Mouse (Mus musculus) central nervous system, embryonic 11.5 days (tissue): ENCODE data around the gene Gm7697. TPM values are rescaled to one million over a fixed set of nuclear protein-coding genes. Genes with fewer than 3 reads are reported as not detected.

ENCODE experiments used
- polyA plus RNA-seq: library from polyadenylated mRNA; depleted of rRNA; stranded (reverse); fragments of >200 nt; gene quantifications from 2 replicates; pipeline ENCODE4 v1.2.3, GENCODE M21; 2012; rRNA removed

Gm7697 gene
- not detected in 2 replicates for polyA plus RNA-seq

GRCm38 (mm10) chr8:69522876-69523275 is at the start of gene Gm7697:
Gm7697 (minus strand) TSS chr8:69522976.

GRCm38 (mm10) chr8:69453465-69453864 is 69.3 kb downstream of the Gm7697 start, which contains the start of gene Gm9495:
Gm9495 (minus strand) TSS chr8:69453565.

Other genes starting within 250 kb of the Gm7697 start
- gene Gm9495, start 69.4 kb downstream of the Gm7697 start, polyA plus RNA-seq: 0.02 TPM in 2 replicates
- 21.8 and 24.9 TPM in 2 replicates for gene Zfp868, start 102.6 kb upstream of the Gm7697 start, polyA plus RNA-seq
- gene Zfp964, start 131.5 kb upstream of the Gm7697 start, polyA plus RNA-seq: 1.3 and 2.7 TPM in 2 replicates
- 19.3 and 22.5 TPM in 2 replicates for gene Zfp869, start 187.7 kb upstream of the Gm7697 start, polyA plus RNA-seq
- 7.0 and 9.9 TPM in 2 replicates for gene Zfp963, start 227.0 kb upstream of the Gm7697 start, polyA plus RNA-seq